In genomic region chr9:90250141-90250775, GRCm38 (mm10) we compare ENCODE assay signal across 11 mouse cellular contexts. TPM values are rescaled to one million over a fixed set of nuclear protein-coding genes. Genes with fewer than 3 reads are reported as not detected.
A peak's percentile ranks its signal among the peaks of the same experiment; 100 is the strongest.
DNase-seq lines count a peak whose midpoint lies in the region; ATAC-seq and TF ChIP-seq lines count a peak whose summit lies in the region.
"Had no signal": no experiment of that assay in that cellular context is flagged by ENCODE, and none has a peak within 500 bp of the region (broad histone marks: within the 10 kb centered on the region; RNA-seq: fewer than 3 reads in every experiment).

No protein-coding gene starts in this region.

- TF ChIP-seq POLR2A in kidney, adult 2 months (IDR thresholded peaks at IDR 0.05; ENCODE audit: low read depth, low read length), result no peak

- no peak for TF ChIP-seq CTCF in kidney, adult 2 months (conservative IDR thresholded peaks at IDR 0.05; ENCODE audit: insufficient read depth, insufficient read length, low read depth, low read length)

- H3K36me3 ChIP-seq in hindbrain, embryonic 10.5 days, result peaks cover 8% of the 10 kb centered on the region; the same call in 1 of the 2 replicates
- H3K36me3 ChIP-seq in hindbrain, embryonic 13.5 days, result peaks cover 15% of the 10 kb centered on the region
- H3K36me3 ChIP-seq in erythroblast, embryonic 14.5 days (ENCODE audit: control insufficient read depth), result peaks cover 90% of the 10 kb centered on the region
- H3K36me3 ChIP-seq in liver, embryonic 15.5 days (replicated peaks), result peaks cover 60% of the 10 kb centered on the region
- H3K36me3 ChIP-seq in kidney, adult 2 months (ENCODE audit: control insufficient read depth, insufficient read depth, low read length), result no peaks in the 10 kb centered on the region

- 87% methylated on average over 5 of the region's 5 CpGs for WGBS in hindbrain, embryonic 10.5 days
- 93% methylated on average over 5 of the region's 5 CpGs for WGBS in hindbrain, embryonic 13.5 days
- WGBS in liver, embryonic 15.5 days (ENCODE audit: insufficient replicate concordance), result 24% methylated on average over 5 of the region's 5 CpGs
- 94% methylated on average over 5 of the region's 5 CpGs for WGBS in kidney, adult 2 months

- H3K27ac ChIP-seq in hindbrain, embryonic 10.5 days, result peak overlapping the region; percentile 35; the same call in 1 of the 2 replicates
- no peak overlapping the region for H3K27ac ChIP-seq in hindbrain, embryonic 13.5 days
- peak overlapping the region; percentile 100 for H3K27ac ChIP-seq in liver, embryonic 15.5 days (replicated peaks)
- no peak overlapping the region for H3K27ac ChIP-seq in kidney, adult 2 months (ENCODE audit: insufficient read depth, low read depth, low read length)

- no peak overlapping the region for H3K4me3 ChIP-seq in hindbrain, embryonic 10.5 days
- H3K4me3 ChIP-seq in hindbrain, embryonic 13.5 days, result no peak overlapping the region
- peak overlapping the region; percentile 59 for H3K4me3 ChIP-seq in erythroblast, embryonic 14.5 days (replicated peaks)
- peak overlapping the region; percentile 37 for H3K4me3 ChIP-seq in liver, embryonic 15.5 days (replicated peaks)
- H3K4me3 ChIP-seq in kidney, adult 2 months (ENCODE audit: insufficient read depth, low read depth, low read length), result no peak overlapping the region

- no peak for DNase-seq in hindbrain, embryonic 10.5 days (ENCODE audit: low spot score)
- peak; percentile 87 for DNase-seq in MEL-GATA-1-ER (ENCODE audit: extremely low read depth, low read depth)
- no peak for DNase-seq in kidney, postnatal 4 days
- no peak for DNase-seq in kidney, postnatal 36 days
- DNase-seq in kidney, adult 2 months, result no peak
- DNase-seq: cerebellum, adult 11-12 months; heart, adult 18-20 months; thymus, adult 18-20 months had no signal

- no peak for ATAC-seq in hindbrain, embryonic 13.5 days (ENCODE audit: low FRiP score)
- ATAC-seq in liver, embryonic 15.5 days (ENCODE audit: insufficient read depth), result peak; percentile 94

- no peak overlapping the region for H3K9ac ChIP-seq in hindbrain, embryonic 13.5 days
- H3K9ac ChIP-seq in liver, embryonic 15.5 days, result peak overlapping the region; percentile 64

- H3K27me3 ChIP-seq in hindbrain, embryonic 10.5 days (ENCODE audit: insufficient read depth, poor library complexity, severe bottlenecking), result no peaks in the 10 kb centered on the region
- H3K27me3 ChIP-seq in hindbrain, embryonic 13.5 days, result no peaks in the 10 kb centered on the region
- no peaks in the 10 kb centered on the region for H3K27me3 ChIP-seq in erythroblast, embryonic 14.5 days (ENCODE audit: control insufficient read depth)
- H3K27me3 ChIP-seq in liver, embryonic 15.5 days, result no peaks in the 10 kb centered on the region
- H3K27me3 ChIP-seq in kidney, adult 2 months (replicated peaks; ENCODE audit: control insufficient read depth, insufficient read depth, low read length), result no peaks in the 10 kb centered on the region

- H3K4me1 ChIP-seq in hindbrain, embryonic 10.5 days (replicated peaks), result no peaks in the 10 kb centered on the region
- H3K4me1 ChIP-seq in hindbrain, embryonic 13.5 days (replicated peaks), result no peaks in the 10 kb centered on the region
- H3K4me1 ChIP-seq in erythroblast, embryonic 14.5 days (ENCODE audit: control insufficient read depth), result peaks cover 96% of the 10 kb centered on the region
- peaks cover 89% of the 10 kb centered on the region for H3K4me1 ChIP-seq in liver, embryonic 15.5 days (replicated peaks)
- no peaks in the 10 kb centered on the region for H3K4me1 ChIP-seq in kidney, adult 2 months (ENCODE audit: control insufficient read depth, insufficient read depth, low read length)

- no peak overlapping the region for H3K4me2 ChIP-seq in hindbrain, embryonic 13.5 days
- peak overlapping the region; percentile 68 for H3K4me2 ChIP-seq in liver, embryonic 15.5 days

- H3K9me3 ChIP-seq in hindbrain, embryonic 10.5 days, result no peaks in the 10 kb centered on the region
- no peaks in the 10 kb centered on the region for H3K9me3 ChIP-seq in hindbrain, embryonic 13.5 days
- 0 out of 2 replicates have a peak, but pooled peaks cover 2% of the 10 kb centered on the region for H3K9me3 ChIP-seq in erythroblast, embryonic 14.5 days (ENCODE audit: control insufficient read depth, low read length)
- no peaks in the 10 kb centered on the region for H3K9me3 ChIP-seq in liver, embryonic 15.5 days (replicated peaks)

RNA-seq across cellular contexts. Expression of gene Tbc1d2b, which starts 20.3 kb away (rescaled TPM):
- 8.8 and 9.6 TPM in 2 replicates for polyA plus RNA-seq in hindbrain, embryonic 10.5 days (2016; fragmentation: Nextera tagmentation; extraction: Ambion mirVana)
- 5.9 and 6.5 TPM in 2 replicates for polyA plus RNA-seq in hindbrain, embryonic 13.5 days (2015; fragmentation: Nextera tagmentation; extraction: Ambion mirVana)
- 1.8 and 2.0 TPM in 2 replicates for polyA plus RNA-seq in erythroblast, embryonic 14.5 days (2012)
- 7.7 and 9.1 TPM in 2 replicates for polyA plus RNA-seq in liver, embryonic 15.5 days (2015; fragmentation: Nextera tagmentation; extraction: Ambion mirVana)
- polyA plus RNA-seq in kidney, adult 2 months (2012; rRNA removed), result 16.4 and 17.5 TPM in 2 replicates

Comparison
In these comparisons a context has a peak if more than half of its experiments do, and no peak if none do; other contexts are left out.
1. H3K27ac ChIP-seq: peak in hindbrain, embryonic 10.5 days (single experiment) and liver, embryonic 15.5 days (single experiment); none in hindbrain, embryonic 13.5 days (single experiment) and kidney, adult 2 months (single experiment).
2. H3K4me3 ChIP-seq: peak in erythroblast, embryonic 14.5 days (single experiment) and liver, embryonic 15.5 days (single experiment); none in hindbrain, embryonic 10.5 days (single experiment), hindbrain, embryonic 13.5 days (single experiment) and kidney, adult 2 months (single experiment).